Mouse (Mus musculus): ENCODE measurements at regions not wholly inside any gene's neighbourhood (a gene's known extent, or its start where the extent isn't known, plus 50 kb on each side); places are given as distances from the start of the nearest gene placed in this dataset.

DNA sequence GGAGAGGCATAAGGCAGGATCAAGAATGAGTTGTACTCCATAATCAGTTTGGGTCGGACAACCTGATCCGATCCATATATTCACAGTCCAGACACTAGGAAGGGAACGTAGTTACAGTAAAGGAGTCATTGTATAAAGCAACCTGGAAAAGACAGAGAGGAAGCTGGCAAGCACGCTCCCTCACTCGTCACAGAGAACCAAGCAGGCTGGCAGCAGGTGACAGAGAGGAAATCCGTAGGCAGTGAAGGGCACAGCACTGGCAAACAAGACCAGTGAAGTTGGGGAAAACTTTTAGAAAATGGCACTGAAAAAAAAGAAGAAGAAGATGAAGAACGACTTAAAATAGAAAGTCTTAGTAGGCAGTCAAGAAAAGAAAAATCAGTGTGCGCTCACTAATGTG, 90.9 kb upstream of the N6amt1 start:
- no peak for TF ChIP-seq CTCF (IDR thresholded peaks at IDR 0.05; ENCODE audit: extremely low read depth, insufficient read depth, insufficient read length, insufficient replicate concordance)
- no peak for TF ChIP-seq POLR2A (IDR thresholded peaks at IDR 0.05; ENCODE audit: low read depth, low read length)

Data from spleen, adult 2 months (tissue).